Mouse (Mus musculus) stomach, postnatal 0 days (tissue): ENCODE results near the gene R3hdm4. TPM values are rescaled to one million over a fixed set of nuclear protein-coding genes. Genes with fewer than 3 reads are reported as not detected.

Experiments used
- ATAC-seq: fragments of 200-750 bp; cut with Nextera tagmentation; 2 replicates; pipeline ENCODE4 v1.8.0; 2017; ENCODE audit not compliant: low FRiP score, low TSS enrichment
- DNase-seq: peaks from one replicate; pipeline ENCODE4 v3.0.0-alpha.2; 2016; ENCODE audit warnings: low spot score
- H3K27ac ChIP-seq: fragments of 300-500 bp; sonication (generic); replicated peaks from 2 replicates; pipeline ENCODE4 v1.5.1; 2014; ENCODE audit warnings: mild to moderate bottlenecking, control low read depth
- H3K27me3 ChIP-seq: fragments of 300-500 bp; sonication (generic); 2 replicates; pipeline ENCODE4 v1.6.1; 2014; ENCODE audit warnings: low read length; ENCODE audit not compliant: control insufficient read depth, insufficient read depth
- H3K36me3 ChIP-seq: fragments of 300-500 bp; sonication (generic); 2 replicates; pipeline ENCODE4 v1.6.1; 2014; ENCODE audit warnings: low read length, mixed read lengths; ENCODE audit not compliant: control insufficient read depth, insufficient read depth
- H3K4me1 ChIP-seq: fragments of 300-500 bp; sonication (generic); replicated peaks from 2 replicates; pipeline ENCODE4 v1.6.1; 2014; ENCODE audit warnings: antibody characterized with exemption; ENCODE audit not compliant: control insufficient read depth, insufficient read depth
- H3K4me2 ChIP-seq: fragments of 300-500 bp; sonication (generic); replicated peaks from 2 replicates; pipeline ENCODE4 v1.6.1; 2014; ENCODE audit warnings: low read depth, mild to moderate bottlenecking, control low read depth, moderate library complexity
- H3K4me3 ChIP-seq: fragments of 300-500 bp; sonication (generic); 2 replicates; pipeline ENCODE4 v1.5.1; 2014; ENCODE audit warnings: low read depth, low read length, control low read depth
- H3K9ac ChIP-seq: fragments of 300-500 bp; sonication (generic); 2 replicates; pipeline ENCODE4 v1.6.1; 2014; ENCODE audit warnings: mild to moderate bottlenecking, low read length, control low read depth, mixed read lengths
- H3K9me3 ChIP-seq: fragments of 300-500 bp; sonication (generic); 2 replicates; pipeline ENCODE4 v1.6.1; 2016; ENCODE audit warnings: low read length; ENCODE audit not compliant: control insufficient read depth
- CTCF ChIP-seq: IDR thresholded peaks from 2 replicates; pipeline ENCODE4 v1.5.1; 2016; ENCODE audit warnings: antibody characterized with exemption, low read depth, mild to moderate bottlenecking, moderate library complexity
- EP300 ChIP-seq: optimal IDR thresholded peaks from 2 replicates; pipeline ENCODE3; 2016; ENCODE audit warnings: antibody characterized with exemption
- WGBS: fragments of 180-500 bp; shearing (Covaris S2); extraction: QIAGEN DNeasy Blood & Tissue Kit; methylation state at CpG from one replicate; pipeline ENCODE4 v1.1.7; 2014; 5-methylcytosine and 5-hydroxymethylcytosine counted together
- polyA plus RNA-seq: library from polyadenylated mRNA; unstranded; fragments of >200 nt; fragmentation: Nextera tagmentation; extraction: Ambion mirVana; gene quantifications from 2 replicates; pipeline ENCODE4 v1.2.1, GENCODE M21; 2015

Gene R3hdm4
- polyA plus RNA-seq, 1 experiment from 2014 or later = 160 TPM

GRCm38 (mm10) chr10:79937775-79938526 lies 16.9 kb upstream of the R3hdm4 start:
- WGBS = 77% methylated on average over 11 of the region's 11 CpGs

GRCm38 (mm10) chr10:79936911-79937441 lies 16.0 kb upstream of the R3hdm4 start:
- DNase-seq (peak; percentile 92), ATAC-seq (peak; percentile 79)
- no peak for TF ChIP-seq EP300
- TF ChIP-seq CTCF = no peak
- H3K9me3 ChIP-seq = no peaks in the 10 kb centered on the region
- peak overlapping the region; percentile 79 for H3K27ac ChIP-seq
- peak overlapping the region; percentile 27; the same call in 1 of the 2 replicates for H3K9ac ChIP-seq
- no peaks in the 10 kb centered on the region; the same call in 1 of the 2 replicates for H3K36me3 ChIP-seq
- H3K27me3 ChIP-seq = no peaks in the 10 kb centered on the region
- peaks cover 23% of the 10 kb centered on the region for H3K4me1 ChIP-seq
- peak overlapping the region; percentile 29 for H3K4me2 ChIP-seq
- 34% methylated on average over 23 of the region's 27 CpGs for WGBS
- H3K4me3 ChIP-seq = peak overlapping the region; percentile 8; the same call in 1 of the 2 replicates

More at GRCm38 (mm10) chr10:79937775-79938526, 16.9 kb upstream of the R3hdm4 start:
- H3K36me3 ChIP-seq = no peaks in the 10 kb centered on the region
- H3K4me2 ChIP-seq = no peak overlapping the region
- H3K4me3 ChIP-seq = no peak overlapping the region
- DNase-seq (no peak), ATAC-seq (no peak)
- peak overlapping the region; percentile 18; the same call in 1 of the 2 replicates for H3K27ac ChIP-seq
- TF ChIP-seq EP300 (no peak), CTCF (no peak)
- H3K9ac ChIP-seq = no peak overlapping the region
- no peaks in the 10 kb centered on the region for H3K9me3 ChIP-seq
- peaks cover 19% of the 10 kb centered on the region for H3K4me1 ChIP-seq
- H3K27me3 ChIP-seq = no peaks in the 10 kb centered on the region

GRCm38 (mm10) chr10:79936284-79936910 lies 15.4 kb upstream of the R3hdm4 start:
- 0 out of 2 replicates have a peak overlapping the region, but pooled peaks have one; percentile 27 for H3K9ac ChIP-seq

GRCm38 (mm10) chr10:79934794-79935569 lies 14.0 kb upstream of the R3hdm4 start:
- Histone ChIP-seq H3K4me2 (no peak overlapping the region), H3K9ac (no peak overlapping the region), H3K4me1 (peaks cover 23% of the 10 kb centered on the region), H3K27ac (peak overlapping the region; percentile 69), H3K9me3 (no peaks in the 10 kb centered on the region), H3K36me3 (peaks cover 2% of the 10 kb centered on the region; the same call in 1 of the 2 replicates), H3K4me3 (no peak overlapping the region), H3K27me3 (no peaks in the 10 kb centered on the region)
- DNase-seq = no peak
- WGBS = 81% methylated on average over 16 of the region's 16 CpGs
- TF ChIP-seq EP300 = no peak
- no peak for TF ChIP-seq CTCF
- ATAC-seq = no peak

More at GRCm38 (mm10) chr10:79936284-79936910, 15.4 kb upstream of the R3hdm4 start:
- H3K4me2 ChIP-seq = peak overlapping the region; percentile 29; the same call in 1 of the 2 replicates
- H3K4me1 ChIP-seq = peaks cover 23% of the 10 kb centered on the region
- peak overlapping the region; percentile 8; the same call in 1 of the 2 replicates for H3K4me3 ChIP-seq
- peak overlapping the region; percentile 79 for H3K27ac ChIP-seq
- H3K9me3 ChIP-seq = no peaks in the 10 kb centered on the region
- H3K36me3 ChIP-seq = peaks cover 2% of the 10 kb centered on the region; the same call in 1 of the 2 replicates
- 0 out of 2 replicates have a peak, but pooled peaks have one; percentile 2 for ATAC-seq
- H3K27me3 ChIP-seq = no peaks in the 10 kb centered on the region
- TF ChIP-seq CTCF (no peak), EP300 (no peak)
- WGBS = 37% methylated on average over 10 of the region's 10 CpGs
- DNase-seq = peak; percentile 49

GRCm38 (mm10) chr10:79934272-79934721 lies 13.3 kb upstream of the R3hdm4 start:
- H3K9ac ChIP-seq = no peak overlapping the region
- ATAC-seq = peak; percentile 46

More at GRCm38 (mm10) chr10:79934272-79934721, 13.3 kb upstream of the R3hdm4 start:
- 20% methylated on average over 13 of the region's 13 CpGs for WGBS
- H3K27me3 ChIP-seq = no peaks in the 10 kb centered on the region
- H3K4me2 ChIP-seq = no peak overlapping the region; the same call in 1 of the 2 replicates
- peaks cover 2% of the 10 kb centered on the region; the same call in 1 of the 2 replicates for H3K36me3 ChIP-seq
- no peaks in the 10 kb centered on the region for H3K9me3 ChIP-seq
- DNase-seq = peak; percentile 78
- TF ChIP-seq EP300 = no peak
- no peak for TF ChIP-seq CTCF
- no peak overlapping the region for H3K4me3 ChIP-seq
- peak overlapping the region; percentile 69 for H3K27ac ChIP-seq
- H3K4me1 ChIP-seq = peaks cover 23% of the 10 kb centered on the region
